Mouse (Mus musculus) right cerebral cortex, postnatal 10 days (tissue): ENCODE data around the gene Btnl10.
"Not testable (repeated sequence)": the region's sequence is repeated elsewhere in the genome, so short reads cannot be mapped to it uniquely, and the experiment has no call there.

Source experiments
- DNase-seq, 2 experiments: peaks; one replicate each; pipeline ENCODE4 v3.0.0; 2021; ENCODE audit warnings: low spot score in 2 of 2

Btnl10 gene

DNA sequence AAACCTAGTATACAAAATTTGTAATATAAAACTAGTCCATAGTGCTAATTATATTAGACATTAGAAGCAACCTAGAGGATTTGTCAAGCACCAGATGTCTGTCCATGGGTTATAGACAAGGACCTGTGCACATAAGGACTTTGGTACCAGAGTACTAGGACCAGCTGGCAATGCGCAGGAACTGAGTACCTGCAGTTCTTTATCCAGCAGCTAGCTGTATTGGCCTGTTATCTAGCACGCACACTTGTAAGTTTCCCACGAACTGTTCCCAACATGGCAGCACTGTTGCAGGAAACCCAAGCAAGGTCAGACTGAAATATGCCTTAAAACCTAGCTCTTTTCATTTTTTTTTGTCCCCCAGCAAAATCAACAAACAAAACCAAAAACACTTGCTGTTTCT lies 12.5 kb downstream of the Btnl10 start:
- no peak for DNase-seq

GRCm38 (mm10) chr11:58931576-58931975 lies 13.9 kb downstream of the Btnl10 start:
- no peak for DNase-seq

GRCm38 (mm10) chr11:58937909-58938308 lies 20.2 kb downstream of the Btnl10 start:
- no peak for DNase-seq

DNA sequence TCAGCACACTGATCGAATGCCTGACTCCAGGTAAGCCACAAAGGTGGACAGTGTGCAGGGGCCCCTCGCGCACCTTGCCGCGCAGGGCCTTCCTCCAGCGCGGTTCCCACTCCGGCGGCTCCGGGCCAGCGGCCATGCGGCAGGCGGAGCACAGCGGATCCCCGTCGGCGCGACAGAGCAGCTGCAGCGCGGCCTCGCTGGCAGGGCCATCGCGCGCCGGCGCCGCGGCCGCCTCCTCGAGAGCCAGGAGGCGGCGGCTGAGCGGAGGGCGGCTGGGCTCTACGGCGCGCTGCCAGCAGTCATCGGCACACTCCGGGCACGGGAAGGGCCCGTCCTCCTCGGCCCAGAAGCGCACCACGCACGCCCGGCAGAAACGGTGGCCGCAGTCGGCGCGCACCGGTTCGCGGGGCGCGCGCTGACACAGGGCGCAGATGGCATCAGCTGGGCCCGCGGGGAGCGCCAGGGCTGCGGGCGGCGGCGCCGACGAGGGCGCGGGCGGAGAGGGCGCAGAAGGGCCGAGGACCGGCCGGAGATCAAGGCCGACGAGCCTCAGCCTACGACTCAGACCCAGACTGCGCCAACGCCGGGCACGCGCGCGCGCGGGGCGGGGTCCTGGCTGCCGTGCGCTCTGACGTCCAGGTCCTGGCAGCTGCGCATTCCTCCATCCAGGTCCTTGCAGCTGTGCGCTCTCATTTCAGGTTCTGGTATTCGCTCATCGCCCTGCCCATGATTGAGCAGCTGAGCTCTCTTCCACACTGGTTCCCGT lies 20.8 kb downstream of the Btnl10 start, which contains the start of gene Rnf187:
TSS of gene Rnf187 (minus strand) at position 595 of the 766 bp plus-strand sequence.
- DNase-seq: peak; percentile 95 to 96

DNA sequence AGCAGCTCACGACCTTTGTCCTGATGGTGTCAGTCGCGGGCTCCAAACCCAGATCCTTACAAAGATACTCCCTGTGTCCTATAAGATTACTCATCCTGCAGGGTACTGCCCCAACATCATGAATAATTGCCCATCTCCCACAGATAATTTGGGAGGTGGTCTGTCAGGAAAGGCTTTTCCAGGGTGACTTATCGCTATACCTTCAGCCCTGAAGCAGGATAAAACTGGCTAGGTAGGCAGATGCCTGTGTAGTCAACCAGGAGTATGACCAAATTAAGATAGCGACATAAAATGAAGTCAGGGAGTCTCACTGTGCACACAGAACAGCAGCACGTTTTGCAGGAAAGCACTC lies 21.4 kb downstream of the Btnl10 start:
- DNase-seq: no peak

GRCm38 (mm10) chr11:58944136-58944535 lies 26.4 kb downstream of the Btnl10 start:
- DNase-seq: no peak

DNA sequence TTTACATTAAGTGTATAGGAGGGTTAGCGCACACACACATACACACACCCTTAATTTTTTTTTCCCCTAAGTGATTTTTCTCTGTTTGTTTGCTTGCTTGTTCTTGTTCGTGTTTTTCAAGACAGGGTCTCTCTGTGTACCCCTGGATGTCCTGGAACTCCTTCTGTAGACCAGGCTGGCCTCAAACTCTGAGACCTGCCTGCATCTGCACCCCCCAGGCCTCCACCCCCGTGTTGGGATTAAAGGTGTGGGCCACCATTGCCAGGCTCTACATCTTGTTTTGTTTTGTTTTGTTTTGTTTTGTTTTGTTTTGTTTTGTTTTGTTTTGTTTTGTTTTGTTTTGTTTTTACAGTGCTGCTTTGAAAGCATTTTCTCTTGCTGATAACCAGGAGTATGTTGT lies 29.6 kb downstream of the Btnl10 start:
- DNase-seq: no peak

DNA sequence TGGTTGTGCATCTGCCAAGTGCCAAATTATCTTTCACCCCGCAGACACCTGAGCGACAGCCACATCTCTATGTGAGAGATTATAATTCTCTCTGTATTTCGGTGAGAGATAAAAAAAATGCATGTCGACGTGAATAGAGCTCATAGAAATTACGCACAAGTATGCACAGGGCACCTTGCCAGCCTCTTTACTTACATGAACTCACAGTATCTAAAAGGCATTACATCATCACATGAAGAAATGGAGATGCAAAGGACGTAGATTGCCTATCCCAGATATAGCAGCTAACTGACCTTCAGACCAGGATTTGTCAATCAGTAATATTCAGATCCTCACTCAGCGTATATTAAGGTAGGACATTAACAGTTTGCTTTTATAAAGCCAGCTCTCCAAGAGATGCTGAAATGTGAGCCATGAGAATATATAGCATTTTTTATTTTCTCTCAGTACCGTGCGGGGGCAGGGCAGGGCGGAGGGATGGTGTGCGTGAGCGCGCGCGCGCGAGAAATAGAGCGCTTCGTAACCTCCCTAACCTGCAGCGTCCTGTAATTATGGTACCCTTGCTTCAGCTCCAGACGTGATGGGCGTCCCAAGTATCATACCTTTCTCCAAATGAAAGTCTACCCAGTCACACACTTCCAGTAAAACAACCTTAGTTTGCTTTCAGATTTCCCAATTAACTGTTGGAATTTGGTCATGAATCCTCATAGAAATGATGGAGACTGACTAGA lies 30.3 kb downstream of the Btnl10 start:
- peak; percentile 82 to 84 for DNase-seq

- DNase-seq: peak; percentile 85 to 91
Observed at GRCm38 (mm10) chr11:58948542-58949479, 31.1 kb downstream of the Btnl10 start, which contains the start of gene Hist3h2ba. TSS of gene Hist3h2ba (plus strand) at chr11:58948920.

- peak; percentile 83 to 89 for DNase-seq
Observed at GRCm38 (mm10) chr11:58949480-58950431, 32.0 kb downstream of the Btnl10 start.

DNA sequence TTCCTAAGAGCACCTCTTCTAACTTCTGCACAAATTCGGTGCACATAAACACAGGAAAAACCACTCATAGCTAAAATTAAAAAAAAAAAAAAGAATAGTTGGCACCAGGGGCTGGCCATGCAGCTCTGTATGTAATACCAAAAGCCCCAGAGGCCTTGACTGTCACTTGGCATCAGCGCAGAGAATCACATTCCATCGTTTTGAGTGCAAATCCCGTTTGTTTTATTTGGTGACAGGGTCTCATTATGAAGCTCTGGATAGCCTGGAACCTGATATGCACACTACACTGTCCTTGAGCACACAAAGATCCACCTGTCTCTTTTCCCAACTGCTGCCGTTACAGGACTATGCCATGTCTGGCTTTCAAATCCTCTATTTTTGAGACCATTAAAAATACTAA lies 33.5 kb downstream of the Btnl10 start:
- DNase-seq: no peak

DNA sequence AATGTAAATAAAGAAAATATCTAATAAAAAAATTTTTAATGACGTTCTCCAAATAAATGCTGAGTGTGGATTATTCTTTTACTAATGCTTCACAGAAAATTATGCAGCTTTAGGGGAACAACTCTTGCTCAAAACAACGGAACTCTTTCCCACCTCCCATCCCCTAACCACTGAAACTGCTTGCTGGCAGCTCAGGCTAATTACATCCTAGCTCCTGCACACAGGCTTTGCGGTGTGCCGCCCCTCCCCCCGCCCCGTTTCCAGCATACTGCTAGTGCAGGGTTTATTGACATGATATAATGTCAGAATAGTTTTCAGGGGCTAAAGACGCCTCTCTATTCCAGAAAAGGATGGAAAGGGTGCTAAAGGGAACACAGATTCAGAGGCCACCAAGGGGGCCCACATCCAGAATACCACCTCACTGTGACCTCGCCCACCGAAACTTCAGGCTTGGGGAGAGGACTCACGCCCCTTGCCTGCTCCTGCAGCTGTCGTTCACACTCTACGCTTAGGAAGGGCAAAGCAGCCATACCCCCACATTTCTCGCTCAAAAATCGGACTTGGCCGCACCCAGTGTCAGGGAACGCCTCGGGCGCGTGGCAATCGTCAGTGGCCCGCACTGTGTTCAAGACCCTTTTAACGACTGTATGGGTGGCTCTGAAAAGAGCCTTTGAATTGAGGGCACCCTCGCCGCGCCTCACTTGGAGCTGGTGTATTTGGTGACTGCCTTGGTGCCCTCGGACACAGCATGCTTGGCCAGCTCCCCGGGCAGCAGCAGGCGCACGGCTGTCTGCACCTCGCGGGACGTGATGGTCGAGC lies 35.9 kb downstream of the Btnl10 start:
- peak in 1 of 2 experiments; percentile 48 for DNase-seq

DNA sequence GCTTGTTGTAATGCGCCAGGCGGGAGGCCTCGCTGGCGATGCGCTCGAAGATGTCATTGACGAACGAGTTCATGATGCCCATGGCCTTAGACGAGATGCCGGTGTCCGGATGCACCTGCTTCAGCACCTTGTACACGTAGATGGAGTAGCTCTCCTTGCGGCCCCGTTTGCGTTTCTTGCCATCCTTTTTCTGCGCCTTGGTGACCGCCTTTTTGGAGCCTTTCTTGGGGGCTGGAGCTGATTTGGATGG lies 36.4 kb downstream of the Btnl10 start:
- not testable (repeated sequence) for DNase-seq

DNA sequence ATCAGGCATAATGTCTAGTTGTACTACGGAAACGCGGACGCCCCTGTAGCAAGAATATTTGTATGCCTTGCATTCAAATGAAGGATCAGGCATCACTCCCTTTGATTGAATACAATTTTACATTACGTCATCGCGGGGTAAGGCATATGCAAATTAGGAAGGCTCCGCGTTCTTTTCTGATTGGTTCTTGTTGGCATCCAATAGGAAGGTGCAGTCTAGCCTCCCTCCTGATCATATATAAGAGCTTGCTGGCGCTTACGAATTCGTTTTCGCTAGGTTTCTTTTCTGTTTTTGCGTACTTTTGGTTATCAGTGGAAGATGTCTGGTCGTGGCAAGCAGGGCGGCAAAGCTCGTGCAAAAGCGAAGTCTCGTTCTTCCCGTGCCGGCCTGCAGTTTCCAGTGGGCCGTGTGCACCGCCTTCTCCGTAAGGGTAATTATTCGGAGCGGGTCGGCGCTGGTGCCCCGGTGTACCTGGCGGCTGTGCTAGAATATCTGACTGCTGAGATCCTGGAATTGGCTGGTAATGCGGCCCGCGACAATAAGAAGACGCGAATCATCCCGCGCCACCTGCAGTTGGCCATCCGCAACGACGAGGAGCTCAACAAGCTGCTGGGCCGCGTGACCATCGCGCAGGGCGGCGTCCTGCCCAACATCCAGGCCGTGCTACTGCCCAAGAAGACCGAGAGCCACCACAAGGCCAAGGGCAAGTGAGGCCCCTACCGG lies 36.9 kb downstream of the Btnl10 start, which contains the start of the genes Hist3h2a and Trim17:
TSS of gene Hist3h2a (plus strand) at position 266 of the 723 bp plus-strand sequence.
TSS of gene Trim17 (plus strand) at position 266 of the 723 bp plus-strand sequence.
- DNase-seq: peak; percentile 91 to 97

DNA sequence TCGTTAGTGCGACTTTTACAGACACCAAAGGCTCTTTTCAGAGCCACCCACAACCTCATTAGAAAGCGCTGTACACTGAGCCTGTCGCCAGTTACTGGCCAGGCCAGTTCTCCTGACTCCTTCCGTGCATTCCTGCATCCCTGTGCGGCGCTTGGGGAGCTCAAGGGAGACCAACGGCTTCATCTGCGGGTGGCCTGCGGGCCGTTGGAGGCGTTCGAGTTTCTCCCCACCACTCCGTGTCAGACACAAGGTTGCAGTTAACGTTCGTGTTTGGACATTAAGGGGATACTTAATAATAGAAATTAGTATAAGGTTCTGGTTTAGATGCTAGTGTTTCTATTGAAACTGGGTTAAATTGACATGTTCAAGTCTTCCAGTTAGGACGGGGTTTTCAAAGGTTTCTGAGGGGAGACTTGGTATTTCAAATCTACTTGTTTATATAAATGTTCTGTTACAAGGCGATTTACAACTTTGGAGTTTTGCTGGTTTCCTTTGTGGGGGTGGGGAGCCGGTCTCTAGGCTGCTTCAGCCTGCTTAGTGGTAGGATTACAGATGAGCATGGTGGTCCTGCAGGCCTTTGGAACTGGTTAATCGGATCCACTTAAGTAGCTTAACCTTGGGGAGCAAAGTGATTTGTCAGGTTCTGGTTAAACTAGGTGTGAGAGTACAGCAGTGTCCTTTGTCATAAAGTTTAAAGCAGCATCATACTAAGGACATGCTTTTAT lies 37.6 kb downstream of the Btnl10 start:
- DNase-seq: peak in 1 of 2 experiments; percentile 38

GRCm38 (mm10) chr11:58955868-58956257 lies 38.2 kb downstream of the Btnl10 start:
- no peak for DNase-seq

GRCm38 (mm10) chr11:58957226-58957914 lies 39.7 kb downstream of the Btnl10 start:
- peak in 1 of 2 experiments; percentile 51 for DNase-seq

GRCm38 (mm10) chr11:58958536-58958935 lies 40.8 kb downstream of the Btnl10 start:
- no peak for DNase-seq
